Mouse (Mus musculus) thymus, adult 2 months (tissue): ENCODE measurements around the gene Mgll. TPM values are rescaled to one million over a fixed set of nuclear protein-coding genes. Genes with fewer than 3 reads are reported as not detected.

Source experiments
- DNase-seq: peaks from one replicate; pipeline ENCODE4 v3.0.0; 2021
- H3K27ac ChIP-seq: fragments of 200-500 bp; 2 replicates; pipeline ENCODE4 v1.5.1; 2012; ENCODE audit warnings: low read length, control low read depth; ENCODE audit not compliant: control insufficient read depth, insufficient read depth
- H3K27me3 ChIP-seq: fragments of 200-500 bp; 2 replicates; pipeline ENCODE4 v1.6.1; 2012; ENCODE audit warnings: mild to moderate bottlenecking, low read length, moderate library complexity, mixed read lengths; ENCODE audit not compliant: control insufficient read depth, insufficient read depth
- H3K36me3 ChIP-seq: fragments of 200-500 bp; 2 replicates; pipeline ENCODE4 v1.6.1; 2012; ENCODE audit warnings: mild to moderate bottlenecking, low read length, moderate library complexity; ENCODE audit not compliant: control insufficient read depth, insufficient read depth
- H3K4me1 ChIP-seq: fragments of 200-500 bp; replicated peaks from 2 replicates; pipeline ENCODE4 v1.6.1; 2012; ENCODE audit warnings: low read length; ENCODE audit not compliant: control insufficient read depth, insufficient read depth
- H3K4me3 ChIP-seq: fragments of 200-500 bp; 2 replicates; pipeline ENCODE4 v1.5.1; 2012; ENCODE audit warnings: mild to moderate bottlenecking, low read length, control low read depth, moderate library complexity; ENCODE audit not compliant: control insufficient read depth, insufficient read depth
- CTCF ChIP-seq: fragments of 200-500 bp; IDR thresholded peaks from 2 replicates; pipeline ENCODE4 v1.5.1; 2012; ENCODE audit warnings: mild to moderate bottlenecking, control low read depth, low read length, moderate library complexity, borderline replicate concordance; ENCODE audit not compliant: control insufficient read depth, poor library complexity, insufficient read depth; ENCODE audit errors: extremely low read depth
- POLR2A ChIP-seq: fragments of 200-500 bp; IDR thresholded peaks from 2 replicates; pipeline ENCODE4 v1.6.1; 2012; ENCODE audit warnings: mild to moderate bottlenecking, low read length, control low read depth, moderate library complexity; ENCODE audit not compliant: control insufficient read depth, poor library complexity, insufficient read depth; ENCODE audit errors: extremely low read depth
- WGBS: fragments of 180-500 bp; shearing (Covaris S2); methylation state at CpG from one replicate; pipeline ENCODE4 v1.1.7; 2018; 5-methylcytosine and 5-hydroxymethylcytosine counted together
- polyA plus RNA-seq: library from polyadenylated mRNA; depleted of rRNA; stranded (reverse); fragments of >200 nt; gene quantifications from 2 replicates; pipeline ENCODE4 v1.2.3, GENCODE M21; 2012

Gene Mgll
- polyA plus RNA-seq, 1 experiment, result 60.3 TPM

GRCm38 (mm10) chr6:88747296-88748040 lies 23.3 kb downstream of the Mgll start:
- no peak for TF ChIP-seq CTCF
- TF ChIP-seq POLR2A, result no peak
- no peak overlapping the region for H3K27ac ChIP-seq
- no peaks in the 10 kb centered on the region for H3K4me1 ChIP-seq
- DNase-seq, result no peak
- no peaks in the 10 kb centered on the region for H3K36me3 ChIP-seq
- WGBS, result 79% methylated on average over 12 of the region's 12 CpGs
- no peaks in the 10 kb centered on the region for H3K27me3 ChIP-seq
- H3K4me3 ChIP-seq, result no peak overlapping the region

- H3K4me1 ChIP-seq, result no peaks in the 10 kb centered on the region
- H3K27ac ChIP-seq, result no peak overlapping the region
- no peak for DNase-seq
- TF ChIP-seq POLR2A, result no peak
- TF ChIP-seq CTCF, result no peak
- no peaks in the 10 kb centered on the region for H3K36me3 ChIP-seq
- WGBS, result 86% methylated on average over 6 of the region's 6 CpGs
- H3K27me3 ChIP-seq, result no peaks in the 10 kb centered on the region
- no peak overlapping the region for H3K4me3 ChIP-seq
Measured at GRCm38 (mm10) chr6:88750884-88751283, 26.7 kb downstream of the Mgll start.

GRCm38 (mm10) chr6:88752711-88753219 lies 28.6 kb downstream of the Mgll start:
- WGBS, result 93% methylated on average over 5 of the region's 5 CpGs
- no peaks in the 10 kb centered on the region for H3K36me3 ChIP-seq
- no peak overlapping the region for H3K4me3 ChIP-seq
- H3K4me1 ChIP-seq, result peaks cover 12% of the 10 kb centered on the region
- TF ChIP-seq CTCF (no peak), POLR2A (no peak)
- H3K27ac ChIP-seq, result no peak overlapping the region
- H3K27me3 ChIP-seq, result no peaks in the 10 kb centered on the region
- no peak for DNase-seq

GRCm38 (mm10) chr6:88753578-88753977 lies 29.4 kb downstream of the Mgll start:
- Histone ChIP-seq H3K27me3 (no peaks in the 10 kb centered on the region), H3K4me3 (no peak overlapping the region), H3K27ac (no peak overlapping the region), H3K4me1 (peaks cover 13% of the 10 kb centered on the region), H3K36me3 (no peaks in the 10 kb centered on the region)
- no peak for DNase-seq
- WGBS, result 87% methylated on average over 6 of the region's 6 CpGs
- TF ChIP-seq CTCF (no peak), POLR2A (no peak)

- 26% methylated on average over 4 of the region's 4 CpGs for WGBS
- Histone ChIP-seq H3K4me3 (no peak overlapping the region), H3K36me3 (no peaks in the 10 kb centered on the region), H3K27me3 (no peaks in the 10 kb centered on the region), H3K27ac (no peak overlapping the region), H3K4me1 (peaks cover 13% of the 10 kb centered on the region)
- no peak for TF ChIP-seq POLR2A
- DNase-seq, result no peak
Measured at GRCm38 (mm10) chr6:88756992-88757391, 32.8 kb downstream of the Mgll start.

- Histone ChIP-seq H3K4me3 (no peak overlapping the region), H3K27ac (no peak overlapping the region), H3K4me1 (peaks cover 13% of the 10 kb centered on the region), H3K27me3 (no peaks in the 10 kb centered on the region), H3K36me3 (no peaks in the 10 kb centered on the region)
- DNase-seq, result no peak
- TF ChIP-seq CTCF, result no peak
- TF ChIP-seq POLR2A, result no peak
- 68% methylated on average over 8 of the region's 8 CpGs for WGBS
Measured at GRCm38 (mm10) chr6:88758074-88758473, 33.9 kb downstream of the Mgll start.
